Mouse (Mus musculus): Measurements from ENCODE around the gene Odf3l1.

- TF ChIP-seq CTCF (IDR thresholded peaks at IDR 0.05; ENCODE audit: low read depth) (no peak), EP300 (optimal IDR thresholded peaks at IDR 0.05) (no peak)
Measured at GRCm38 (mm10) chr9:56841864-56842263, 22.6 kb downstream of the Odf3l1 start.

All from stomach, postnatal 0 days (tissue).